Mouse (Mus musculus): ENCODE measurements around the gene Nav2.

- TF ChIP-seq CTCF (IDR thresholded peaks at IDR 0.05; ENCODE audit: extremely low read depth, insufficient read depth, low read length): no peak
- TF ChIP-seq POLR2A (IDR thresholded peaks at IDR 0.05; ENCODE audit: extremely low read depth, insufficient read depth, low read length): no peak
These were observed 74.1 kb downstream of the Nav2 start for GRCm38 (mm10) chr7:48982573-48982972.

Data from cortical plate, adult 2 months (tissue).